Mouse (Mus musculus): ENCODE measurements around the gene Rabl6. TPM values are rescaled to one million over a fixed set of nuclear protein-coding genes. Genes with fewer than 3 reads are reported as not detected.

Gene Rabl6
- polyA plus RNA-seq, 1 experiment from 2014 or later: 71.3 TPM

Other genes with a start within 250 kb of the Rabl6 start
- 5.6 and 5.9 TPM in 2 replicates for gene Uap1l1, start 242.8 kb downstream of the Rabl6 start, polyA plus RNA-seq (2015; fragmentation: Nextera tagmentation; extraction: Ambion mirVana)
- 11.1 and 14.7 TPM in 2 replicates for gene Sapcd2, start 236.2 kb downstream of the Rabl6 start, polyA plus RNA-seq (2015; fragmentation: Nextera tagmentation; extraction: Ambion mirVana)
- 2.7 and 3.3 TPM in 2 replicates for gene Entpd2, start 212.6 kb downstream of the Rabl6 start, polyA plus RNA-seq (2015; fragmentation: Nextera tagmentation; extraction: Ambion mirVana)
- 498 and 520 TPM in 2 replicates for gene Npdc1, start 209.2 kb downstream of the Rabl6 start, polyA plus RNA-seq (2015; fragmentation: Nextera tagmentation; extraction: Ambion mirVana)
- gene Fut7, start 185.3 kb downstream of the Rabl6 start, polyA plus RNA-seq (2015; fragmentation: Nextera tagmentation; extraction: Ambion mirVana): 0.17 and 0.41 TPM in 2 replicates
- 16.4 and 17.6 TPM in 2 replicates for gene Abca2, start 179.8 kb downstream of the Rabl6 start, polyA plus RNA-seq (2015; fragmentation: Nextera tagmentation; extraction: Ambion mirVana)
- 3.3 and 3.9 TPM in 2 replicates for gene Clic3, start 151.7 kb downstream of the Rabl6 start, polyA plus RNA-seq (2015; fragmentation: Nextera tagmentation; extraction: Ambion mirVana)
- 119 and 128 TPM in 2 replicates for gene Paxx, start 147.4 kb downstream of the Rabl6 start, polyA plus RNA-seq (2015; fragmentation: Nextera tagmentation; extraction: Ambion mirVana)
- 822 and 843 TPM in 2 replicates for gene Ptgds, start 138.5 kb downstream of the Rabl6 start, polyA plus RNA-seq (2015; fragmentation: Nextera tagmentation; extraction: Ambion mirVana)
- not detected in 2 replicates for gene Lcn12, start 114.6 kb downstream of the Rabl6 start, polyA plus RNA-seq (2015; fragmentation: Nextera tagmentation; extraction: Ambion mirVana)
- 147 and 151 TPM in 2 replicates for gene Fbxw5, start 107.8 kb downstream of the Rabl6 start, polyA plus RNA-seq (2015; fragmentation: Nextera tagmentation; extraction: Ambion mirVana)
- gene C8g, start 106.8 kb downstream of the Rabl6 start, polyA plus RNA-seq (2015; fragmentation: Nextera tagmentation; extraction: Ambion mirVana): 6.4 and 7.4 TPM in 2 replicates
- gene Traf2, start 61.6 kb downstream of the Rabl6 start, polyA plus RNA-seq (2015; fragmentation: Nextera tagmentation; extraction: Ambion mirVana): 18.9 and 21.2 TPM in 2 replicates
- gene Edf1, start 50.7 kb downstream of the Rabl6 start, polyA plus RNA-seq (2015; fragmentation: Nextera tagmentation; extraction: Ambion mirVana): 352 and 378 TPM in 2 replicates
- gene Mamdc4, start 33.7 kb downstream of the Rabl6 start, polyA plus RNA-seq (2015; fragmentation: Nextera tagmentation; extraction: Ambion mirVana): 4.7 and 4.8 TPM in 2 replicates
- gene Phpt1, start 33.3 kb downstream of the Rabl6 start, polyA plus RNA-seq (2015; fragmentation: Nextera tagmentation; extraction: Ambion mirVana): 155 and 162 TPM in 2 replicates
- 13.8 and 14.1 TPM in 2 replicates for gene Ajm1, start 26.8 kb downstream of the Rabl6 start, polyA plus RNA-seq (2015; fragmentation: Nextera tagmentation; extraction: Ambion mirVana)
- 0.18 and 0.28 TPM in 2 replicates for gene Ccdc183, start 9.2 kb upstream of the Rabl6 start, polyA plus RNA-seq (2015; fragmentation: Nextera tagmentation; extraction: Ambion mirVana)
- 55.4 and 56.4 TPM in 2 replicates for gene Tmem141, start 13.5 kb upstream of the Rabl6 start, polyA plus RNA-seq (2015; fragmentation: Nextera tagmentation; extraction: Ambion mirVana)
- gene Fcna, start 19.5 kb upstream of the Rabl6 start, polyA plus RNA-seq (2015; fragmentation: Nextera tagmentation; extraction: Ambion mirVana): 3.5 and 4.6 TPM in 2 replicates
- not detected in 2 replicates for gene Lcn8, start 44.6 kb upstream of the Rabl6 start, polyA plus RNA-seq (2015; fragmentation: Nextera tagmentation; extraction: Ambion mirVana)
- not detected in 2 replicates for gene Lcn5, start 49.4 kb upstream of the Rabl6 start, polyA plus RNA-seq (2015; fragmentation: Nextera tagmentation; extraction: Ambion mirVana)
- gene Lcn6, start 68.3 kb upstream of the Rabl6 start, polyA plus RNA-seq (2015; fragmentation: Nextera tagmentation; extraction: Ambion mirVana): not detected in 2 replicates
- not detected in 2 replicates for gene Lcn10, start 74.2 kb upstream of the Rabl6 start, polyA plus RNA-seq (2015; fragmentation: Nextera tagmentation; extraction: Ambion mirVana)
- gene Obp2a, start 91.5 kb upstream of the Rabl6 start, polyA plus RNA-seq (2015; fragmentation: Nextera tagmentation; extraction: Ambion mirVana): not detected in 2 replicates
- 139 and 143 TPM in 2 replicates for gene Bmyc, start 98.2 kb upstream of the Rabl6 start, polyA plus RNA-seq (2015; fragmentation: Nextera tagmentation; extraction: Ambion mirVana)
- gene Obp2b, start 128.5 kb upstream of the Rabl6 start, polyA plus RNA-seq (2015; fragmentation: Nextera tagmentation; extraction: Ambion mirVana): not detected in 2 replicates
- not detected in 2 replicates for gene Lcn3, start 157.0 kb upstream of the Rabl6 start, polyA plus RNA-seq (2015; fragmentation: Nextera tagmentation; extraction: Ambion mirVana)
- not detected in 2 replicates for gene Lcn11, start 168.5 kb upstream of the Rabl6 start, polyA plus RNA-seq (2015; fragmentation: Nextera tagmentation; extraction: Ambion mirVana)
- gene Gm13539, start 173.7 kb upstream of the Rabl6 start, polyA plus RNA-seq (2015; fragmentation: Nextera tagmentation; extraction: Ambion mirVana): not detected in 2 replicates
- not detected in 2 replicates for gene Glt6d1, start 207.3 kb upstream of the Rabl6 start, polyA plus RNA-seq (2015; fragmentation: Nextera tagmentation; extraction: Ambion mirVana)
- gene Lcn9, start 214.6 kb upstream of the Rabl6 start, polyA plus RNA-seq (2015; fragmentation: Nextera tagmentation; extraction: Ambion mirVana): not detected in 2 replicates
- not detected in 2 replicates for gene Sohlh1, start 238.7 kb upstream of the Rabl6 start, polyA plus RNA-seq (2015; fragmentation: Nextera tagmentation; extraction: Ambion mirVana)